Mouse (Mus musculus) midbrain, embryonic 10.5 days (tissue): ENCODE data around the gene Trim30b. TPM values are rescaled to one million over a fixed set of nuclear protein-coding genes. Genes with fewer than 3 reads are reported as not detected.
"Not testable (repeated sequence)": the region's sequence is repeated elsewhere in the genome, so short reads cannot be mapped to it uniquely, and the experiment has no call there.

ENCODE experiments used
- DNase-seq: peaks from one replicate; pipeline ENCODE4 v3.0.0-alpha.2; 2017; ENCODE audit warnings: low spot score
- H3K27ac ChIP-seq: fragments of 300-500 bp; sonication (generic); replicated peaks from 2 replicates; pipeline ENCODE4 v1.5.1; 2016; ENCODE audit warnings: mild to moderate bottlenecking
- H3K27me3 ChIP-seq: fragments of 300-500 bp; sonication (generic); 2 replicates; pipeline ENCODE4 v1.6.1; 2016; ENCODE audit warnings: low read depth, mild to moderate bottlenecking; ENCODE audit not compliant: poor library complexity, severe bottlenecking
- H3K36me3 ChIP-seq: fragments of 300-500 bp; sonication (generic); 2 replicates; pipeline ENCODE4 v1.6.1; 2016; ENCODE audit warnings: mild to moderate bottlenecking, moderate library complexity
- H3K4me1 ChIP-seq: fragments of 300-500 bp; sonication (generic); 2 replicates; pipeline ENCODE4 v1.6.1; 2016
- H3K4me3 ChIP-seq: fragments of 300-500 bp; sonication (generic); 2 replicates; pipeline ENCODE4 v1.5.1; 2016; ENCODE audit warnings: mild to moderate bottlenecking, moderate library complexity
- H3K9me3 ChIP-seq: fragments of 300-500 bp; sonication (generic); replicated peaks from 2 replicates; pipeline ENCODE4 v1.6.1; 2016; ENCODE audit warnings: mild to moderate bottlenecking
- WGBS: fragments of 180-500 bp; shearing (Covaris S2); methylation state at CpG from one replicate; pipeline ENCODE4 v1.1.7; 2016; 5-methylcytosine and 5-hydroxymethylcytosine counted together
- polyA plus RNA-seq: library from polyadenylated mRNA; unstranded; fragments of >200 nt; fragmentation: Nextera tagmentation; extraction: Ambion mirVana; gene quantifications from 2 replicates; pipeline ENCODE4 v1.2.1, GENCODE M21; 2016

The Trim30b gene
- polyA plus RNA-seq, 1 experiment from 2014 or later, result not detected

- Histone ChIP-seq H3K36me3 (no peaks in the 10 kb centered on the region), H3K27me3 (no peaks in the 10 kb centered on the region), H3K4me3 (no peak overlapping the region), H3K9me3 (no peaks in the 10 kb centered on the region), H3K27ac (no peak overlapping the region), H3K4me1 (no peaks in the 10 kb centered on the region)
- DNase-seq, result no peak
- 92% methylated on average over 9 of the region's 9 CpGs for WGBS
Measured at GRCm38 (mm10) chr7:104322028-104322427, 47.7 kb downstream of the Trim30b start.

- H3K9me3 ChIP-seq, H3K27me3 ChIP-seq, H3K36me3 ChIP-seq, DNase-seq, H3K4me1 ChIP-seq, H3K27ac ChIP-seq: not testable (repeated sequence)
- WGBS, result 29% methylated on average over 4 of the region's 4 CpGs
- peak within 1 kb of the TSS; percentile 35 for H3K4me3 ChIP-seq
Measured at GRCm38 (mm10) chr7:104315369-104316080, 54.2 kb downstream of the Trim30b start, which contains the start of gene Trim12a. Trim12a (minus strand) TSS chr7:104315466.

- Histone ChIP-seq H3K4me3 (peak overlapping the region; percentile 35), H3K4me1 (no peaks in the 10 kb centered on the region), H3K27me3 (no peaks in the 10 kb centered on the region), H3K36me3 (no peaks in the 10 kb centered on the region), H3K27ac (no peak overlapping the region), H3K9me3 (no peaks in the 10 kb centered on the region)
- 18% methylated on average over 15 of the region's 15 CpGs for WGBS
- no peak for DNase-seq
Measured at GRCm38 (mm10) chr7:104314796-104315353, 54.8 kb downstream of the Trim30b start.

Other genes starting within 250 kb of the Trim30b start
- not detected in 2 replicates for gene Ubqln5, start 240.1 kb downstream of the Trim30b start, polyA plus RNA-seq
- not detected in 2 replicates for gene Olfr643, start 232.5 kb downstream of the Trim30b start, polyA plus RNA-seq
- gene Ubqln3, start 226.6 kb downstream of the Trim30b start, polyA plus RNA-seq, result not detected in 2 replicates
- gene Ubqlnl, start 219.3 kb downstream of the Trim30b start, polyA plus RNA-seq, result not detected in 2 replicates
- not detected in 2 replicates for gene Olfm5, start 205.1 kb downstream of the Trim30b start, polyA plus RNA-seq
- 0.21 and 0.29 TPM in 2 replicates for gene Olfr648, start 186.5 kb downstream of the Trim30b start, polyA plus RNA-seq
- not detected in 2 replicates for gene Olfr649, start 173.9 kb downstream of the Trim30b start, polyA plus RNA-seq
- 3.6 and 4.9 TPM in 2 replicates for gene Trim6, start 151.1 kb downstream of the Trim30b start, polyA plus RNA-seq
- gene Trim34a, start 125.4 kb downstream of the Trim30b start, polyA plus RNA-seq, result 0.44 and 0.93 TPM in 2 replicates
- gene Trim5, start 81.8 kb downstream of the Trim30b start, polyA plus RNA-seq, result 0.11 TPM in 1 of 2 replicates, not detected in the other
- gene Trim12a, start 54.4 kb downstream of the Trim30b start, polyA plus RNA-seq, result 1.2 and 1.8 TPM in 2 replicates
- gene Trim34b, start 40.4 kb downstream of the Trim30b start, polyA plus RNA-seq, result not detected in 2 replicates
- 0.41 and 0.46 TPM in 2 replicates for gene Trim12c, start 16.5 kb downstream of the Trim30b start, polyA plus RNA-seq
- not detected in 2 replicates for gene Trim30c, start 31.0 kb upstream of the Trim30b start, polyA plus RNA-seq
- 0.30 and 0.51 TPM in 2 replicates for gene Trim30a, start 95.3 kb upstream of the Trim30b start, polyA plus RNA-seq
- 0.12 and 0.35 TPM in 2 replicates for gene Trim30d, start 138.0 kb upstream of the Trim30b start, polyA plus RNA-seq
- not detected in 2 replicates for gene Olfr651, start 180.2 kb upstream of the Trim30b start, polyA plus RNA-seq
- gene Olfr652, start 191.0 kb upstream of the Trim30b start, polyA plus RNA-seq, result not detected in 2 replicates
- not detected in 2 replicates for gene Olfr653, start 207.4 kb upstream of the Trim30b start, polyA plus RNA-seq
- not detected in 2 replicates for gene Olfr654, start 217.1 kb upstream of the Trim30b start, polyA plus RNA-seq
- gene Olfr655, start 231.9 kb upstream of the Trim30b start, polyA plus RNA-seq, result 0.10 TPM in 1 of 2 replicates, not detected in the other
- not detected in 2 replicates for gene Olfr656, start 244.1 kb upstream of the Trim30b start, polyA plus RNA-seq